ENCODE assay signal across 15 mouse cellular contexts in the genomic region with DNA sequence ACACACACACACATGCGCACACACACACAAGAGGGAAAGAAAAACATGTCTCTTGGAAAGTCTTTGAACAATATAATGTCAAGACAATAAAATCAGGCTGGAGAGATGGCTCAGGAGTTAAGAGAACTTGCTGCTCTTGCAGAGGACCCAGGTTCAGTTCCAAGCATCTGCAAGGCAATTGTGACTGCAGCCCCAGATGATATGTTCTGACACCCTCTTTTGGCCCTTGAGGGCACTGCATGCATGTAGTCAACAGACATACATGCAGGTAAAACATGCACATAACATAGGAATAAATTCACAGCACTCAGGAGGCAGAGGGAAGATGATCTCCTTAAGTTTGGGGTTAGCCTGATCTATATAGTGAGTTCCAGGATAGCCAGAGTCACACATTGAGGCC. TPM values are rescaled to one million over a fixed set of nuclear protein-coding genes. Genes with fewer than 3 reads are reported as not detected.
DNase-seq lines count a peak whose midpoint lies in the region; ATAC-seq and TF ChIP-seq lines count a peak whose summit lies in the region.
"Had no signal": no experiment of that assay in that cellular context is flagged by ENCODE, and none has a peak within 500 bp of the region (broad histone marks: within the 10 kb centered on the region; RNA-seq: fewer than 3 reads in every experiment).

No protein-coding gene starts in this region.

- POLR2A ChIA-PET in Patski (lab: Charles Lee), result no interaction called here

- TF ChIP-seq CTCF in lung, embryonic 14.5 days (IDR thresholded peaks at IDR 0.05; ENCODE audit: low read depth), result 0 out of 2 replicates have a peak, but pooled peaks have one; percentile 14
- TF ChIP-seq CTCF in lung, adult 2 months (IDR thresholded peaks at IDR 0.05; ENCODE audit: insufficient read depth, low read length), result no peak
- peak in 1 of 2 experiments; percentile 49; a peak in 2 of 4 replicates for TF ChIP-seq CTCF in CH12.LX (conservative IDR thresholded peaks at IDR 0.05 in 1 of 2, IDR thresholded peaks at IDR 0.05 in 1 of 2; ENCODE audit: low read depth in 2 of 2, low read length in 2 of 2)
- peak; percentile 60 for TF ChIP-seq CTCF in Patski (IDR thresholded peaks at IDR 0.05)
- peak; percentile 35; the same call in 1 of the 2 replicates for TF ChIP-seq CTCF in stomach, postnatal 0 days (IDR thresholded peaks at IDR 0.05; ENCODE audit: low read depth)

- WGBS in lung, embryonic 14.5 days, result 95% methylated on average over 1 of the region's 1 CpGs
- 100% methylated on average over 1 of the region's 1 CpGs for WGBS in lung, adult 2 months
- WGBS in stomach, postnatal 0 days, result 96% methylated on average over 1 of the region's 1 CpGs

- dilution Hi-C loops in CH12.LX (cut with MboI; ENCODE audit: extremely low pct_ligation_motif_present, extremely low pct_unique_long_range_greater_than_20kb, low sequenced_read_pairs), result no loop called here

- ATAC-seq in lung, embryonic 14.5 days (ENCODE audit: insufficient read depth), result no peak
- ATAC-seq in Patski, result no peak
- no peak for ATAC-seq in stomach, postnatal 0 days (ENCODE audit: low FRiP score, low TSS enrichment)

- no peak for TF ChIP-seq POLR2A in lung, adult 2 months (IDR thresholded peaks at IDR 0.05; ENCODE audit: borderline replicate concordance, extremely low read depth, low read depth, low read length)
- no peak for TF ChIP-seq POLR2A in CH12.LX (IDR thresholded peaks at IDR 0.05; ENCODE audit: low read depth, low read length)

- H3K4me3 ChIP-seq in lung, embryonic 14.5 days (ENCODE audit: low read depth, low read length), result no peak overlapping the region
- H3K4me3 ChIP-seq in lung, adult 2 months (replicated peaks; ENCODE audit: extremely low read depth, low read depth, low read length), result no peak overlapping the region
- H3K4me3 ChIP-seq in CH12.LX (replicated peaks in 1 of 3; ENCODE audit: low read depth in 2 of 3, low read length in 2 of 3, poor library complexity in 1 of 3), result no peak overlapping the region
- H3K4me3 ChIP-seq in stomach, postnatal 0 days (ENCODE audit: low read depth, low read length), result no peak overlapping the region
- H3K4me3 ChIP-seq: embryonic facial prominence, embryonic 13.5 days; forebrain, embryonic 12.5 days; midbrain, embryonic 10.5 days; neural tube, embryonic 12.5 days; stomach, embryonic 15.5 days had no signal

- H3K4me2 ChIP-seq in lung, embryonic 14.5 days, result no peak overlapping the region
- no peak overlapping the region for H3K4me2 ChIP-seq in CH12.LX (ENCODE audit: insufficient read depth, low read depth, poor library complexity, severe bottlenecking)
- H3K4me2 ChIP-seq in stomach, postnatal 0 days (replicated peaks; ENCODE audit: low read depth), result no peak overlapping the region
- H3K4me2 ChIP-seq: embryonic facial prominence, embryonic 13.5 days; forebrain, embryonic 12.5 days; neural tube, embryonic 12.5 days; stomach, embryonic 15.5 days had no signal

- no peak overlapping the region for H3K9ac ChIP-seq in lung, embryonic 14.5 days
- H3K9ac ChIP-seq in CH12.LX (ENCODE audit: insufficient read depth, low read depth), result no peak overlapping the region
- H3K9ac ChIP-seq in stomach, postnatal 0 days (ENCODE audit: low read length), result no peak overlapping the region
- H3K9ac ChIP-seq: embryonic facial prominence, embryonic 13.5 days; forebrain, embryonic 12.5 days; neural tube, embryonic 12.5 days; stomach, embryonic 15.5 days had no signal

- no peak for DNase-seq in lung, embryonic 14.5 days
- no peak for DNase-seq in lung, adult 2 months
- DNase-seq in CH12.LX (ENCODE audit: extremely low read depth) (peak; percentile 35), Patski (ENCODE audit: low read depth, low spot score) (no peak)
- DNase-seq in stomach, postnatal 0 days (ENCODE audit: low spot score), result no peak
- no peak for DNase-seq in right cerebral cortex, adult 2 months (ENCODE audit: low spot score in 2 of 2)
- no peak for DNase-seq in neural tube, embryonic 10.5 days (ENCODE audit: extremely low spot score, low spot score)
- DNase-seq: cerebellum, postnatal 14 days; gastrocnemius, postnatal 10 days; right cerebral cortex, postnatal 14 days had no signal

- in situ Hi-C loops in CH12.LX (cut with MboI; ENCODE audit: low pct_ligation_motif_present, low pct_unique_long_range_greater_than_20kb, low sequenced_read_pairs), result no loop called here
- in situ Hi-C loops in Patski (cut with MboI; ENCODE audit: low pct_unique_long_range_greater_than_20kb), result no loop called here

- no peak for TF ChIP-seq EP300 in CH12.LX (IDR thresholded peaks at IDR 0.05; ENCODE audit: low read length)
- TF ChIP-seq EP300 in stomach, postnatal 0 days (optimal IDR thresholded peaks at IDR 0.05), result no peak

- peak; percentile 22 for TF ChIP-seq RAD21 in CH12.LX (IDR thresholded peaks at IDR 0.05; ENCODE audit: low read depth, low read length)

- H3K4me1 ChIP-seq in lung, embryonic 14.5 days (ENCODE audit: insufficient read depth), result peaks cover 6% of the 10 kb centered on the region; the same call in 1 of the 2 replicates
- H3K4me1 ChIP-seq in lung, adult 2 months (ENCODE audit: control insufficient read depth, insufficient read depth, low read length), result peaks cover 4% of the 10 kb centered on the region
- H3K4me1 ChIP-seq in CH12.LX (ENCODE audit: control insufficient read depth in 1 of 2, insufficient read depth in 2 of 2), result peaks cover 6 to 25% of the 10 kb centered on the region in 2 experiments; a peak in 3 of 4 replicates
- H3K4me1 ChIP-seq in stomach, postnatal 0 days (replicated peaks; ENCODE audit: control insufficient read depth, insufficient read depth), result no peaks in the 10 kb centered on the region
- H3K4me1 ChIP-seq: neural tube, embryonic 12.5 days had no signal

- H3K79me2 ChIP-seq in CH12.LX (replicated peaks; ENCODE audit: control insufficient read depth, extremely low read depth, insufficient read depth, poor library complexity, severe bottlenecking), result peaks cover 26% of the 10 kb centered on the region

- H3K27ac ChIP-seq in lung, embryonic 14.5 days (ENCODE audit: low read depth), result no peak overlapping the region
- H3K27ac ChIP-seq in CH12.LX (ENCODE audit: insufficient read depth, low read depth), result no peak overlapping the region
- H3K27ac ChIP-seq in stomach, postnatal 0 days (replicated peaks), result no peak overlapping the region
- H3K27ac ChIP-seq: embryonic facial prominence, embryonic 13.5 days; forebrain, embryonic 12.5 days; midbrain, embryonic 10.5 days; neural tube, embryonic 12.5 days; stomach, embryonic 15.5 days had no signal

- H3K27me3 ChIP-seq in lung, embryonic 14.5 days (ENCODE audit: insufficient read depth, low read length), result no peaks in the 10 kb centered on the region
- H3K27me3 ChIP-seq in CH12.LX (replicated peaks), result no peaks in the 10 kb centered on the region
- H3K27me3 ChIP-seq in Patski, result no peaks in the 10 kb centered on the region
- no peaks in the 10 kb centered on the region for H3K27me3 ChIP-seq in stomach, postnatal 0 days (ENCODE audit: control insufficient read depth, insufficient read depth, low read length)
- H3K27me3 ChIP-seq: embryonic facial prominence, embryonic 13.5 days; forebrain, embryonic 12.5 days; neural tube, embryonic 12.5 days; stomach, embryonic 15.5 days had no signal

- H3K9me3 ChIP-seq in lung, embryonic 14.5 days (ENCODE audit: low read depth, low read length), result no peaks in the 10 kb centered on the region
- H3K9me3 ChIP-seq in CH12.LX (replicated peaks; ENCODE audit: low read length), result no peaks in the 10 kb centered on the region
- no peaks in the 10 kb centered on the region for H3K9me3 ChIP-seq in stomach, postnatal 0 days (ENCODE audit: control insufficient read depth, low read length)
- H3K9me3 ChIP-seq: embryonic facial prominence, embryonic 13.5 days; forebrain, embryonic 12.5 days; midbrain, embryonic 10.5 days; neural tube, embryonic 12.5 days; stomach, embryonic 15.5 days had no signal

- H3K36me3 ChIP-seq in lung, embryonic 14.5 days (ENCODE audit: insufficient read depth), result 0 out of 2 replicates have a peak, but pooled peaks cover 10% of the 10 kb centered on the region
- H3K36me3 ChIP-seq in CH12.LX (replicated peaks in 1 of 2; ENCODE audit: control insufficient read depth in 1 of 2, insufficient read depth in 1 of 2, low read length in 1 of 2), result peaks cover 12 to 29% of the 10 kb centered on the region in 2 experiments
- 0 out of 2 replicates have a peak, but pooled peaks cover 4% of the 10 kb centered on the region for H3K36me3 ChIP-seq in stomach, postnatal 0 days (ENCODE audit: control insufficient read depth, insufficient read depth, low read length)

- CTCF ChIA-PET in Patski (lab: Charles Lee), result interaction anchor here (1.2 to 2.2 kb wide), 3 partner anchors 13 to 106 kb away, joined by 5 to 6 read pairs (median 6); no protein-coding TSS in a partner anchor

TF ChIP-seq in CH12.LX, 34 proteins besides CTCF, POLR2A, EP300 and RAD21:
- TF ChIP-seq CHD2 (IDR thresholded peaks at IDR 0.05; ENCODE audit: low read length) (no peak), JUND (conservative IDR thresholded peaks at IDR 0.05; ENCODE audit: low read depth, low read length) (no peak)

RNA-seq across cellular contexts. Expression of a gene that starts 2.6 kb away (rescaled TPM):
- 14.2 and 14.7 TPM in 2 replicates for polyA plus RNA-seq in lung, embryonic 14.5 days (2014; fragmentation: Nextera tagmentation; extraction: Ambion mirVana)
- 2.6 and 4.0 TPM in 2 replicates for polyA plus RNA-seq in lung, adult 2 months (2012; rRNA removed)
- total RNA-seq in CH12.LX (2012; rRNA removed), result 11.9 and 14.3 TPM in 2 replicates
- 9.7 and 9.8 TPM in 2 replicates for total RNA-seq in CH12.LX (2014; rRNA removed)
- polyA plus RNA-seq in CH12.LX (2012; ENCODE audit: insufficient read length, low read depth), result 12.6 and 13.4 TPM in 2 replicates
- polyA plus RNA-seq in Patski (2021), result 10.9 TPM
- polyA plus RNA-seq in stomach, postnatal 0 days (2015; fragmentation: Nextera tagmentation; extraction: Ambion mirVana), result 7.6 and 7.8 TPM in 2 replicates

RNA-seq across cellular contexts. Expression of a gene that starts 2.8 kb away (rescaled TPM):
- polyA plus RNA-seq in lung, embryonic 14.5 days (2014; fragmentation: Nextera tagmentation; extraction: Ambion mirVana), result 58.8 and 66.5 TPM in 2 replicates
- 5.3 and 7.4 TPM in 2 replicates for polyA plus RNA-seq in lung, adult 2 months (2012; rRNA removed)
- total RNA-seq in CH12.LX (2012; rRNA removed) (45.2 and 56.7 TPM in 2 replicates), CH12.LX (2014; rRNA removed) (76.9 and 79.9 TPM in 2 replicates)
- polyA plus RNA-seq in CH12.LX (2012; ENCODE audit: insufficient read length, low read depth) (110 and 152 TPM in 2 replicates), Patski (2021) (39.2 TPM)
- 40.7 and 42.3 TPM in 2 replicates for polyA plus RNA-seq in stomach, postnatal 0 days (2015; fragmentation: Nextera tagmentation; extraction: Ambion mirVana)
